Mouse (Mus musculus) T-helper 1 cell (primary cell): Measurements from ENCODE around the gene Bag3.
"Not testable (repeated sequence)": the region's sequence is repeated elsewhere in the genome, so short reads cannot be mapped to it uniquely, and the experiment has no call there.

ENCODE experiments used
- in situ Hi-C: fragments of 300-600 bp; cut with MboI, MseI; formaldehyde crosslinking; loops from one replicate; pipeline ENCODE4 v1.15.1; 2025; ENCODE audit warnings: high pct_unique_total_duplicates

Bag3 gene

GRCm38 (mm10) chr7:128567561-128568244, 44.3 kb downstream of the Bag3 start:
- in situ Hi-C loops: no loop called here

- in situ Hi-C loops: not testable (repeated sequence)
Observed at GRCm38 (mm10) chr7:128569429-128569828, 46.0 kb downstream of the Bag3 start.

- in situ Hi-C loops: no loop called here
Observed at GRCm38 (mm10) chr7:128569987-128570656, 46.7 kb downstream of the Bag3 start.

GRCm38 (mm10) chr7:128570657-128571056, 47.2 kb downstream of the Bag3 start:
- in situ Hi-C loops: not testable (repeated sequence)

GRCm38 (mm10) chr7:128572030-128572429, 48.6 kb downstream of the Bag3 start:
- in situ Hi-C loops: no loop called here

- in situ Hi-C loops: no loop called here
Observed at GRCm38 (mm10) chr7:128575211-128575610, 51.8 kb downstream of the Bag3 start.

GRCm38 (mm10) chr7:128575794-128576193, 52.4 kb downstream of the Bag3 start:
- in situ Hi-C loops: no loop called here

- in situ Hi-C loops: no loop called here
Observed at GRCm38 (mm10) chr7:128577607-128578006, 54.2 kb downstream of the Bag3 start.

GRCm38 (mm10) chr7:128578199-128578945, 55.0 kb downstream of the Bag3 start:
- in situ Hi-C loops: no loop called here

- in situ Hi-C loops: no loop called here
Observed at GRCm38 (mm10) chr7:128579381-128579780, 56.0 kb downstream of the Bag3 start.

GRCm38 (mm10) chr7:128580318-128580717, 56.9 kb downstream of the Bag3 start:
- in situ Hi-C loops: no loop called here

- in situ Hi-C loops: no loop called here
Observed at GRCm38 (mm10) chr7:128581864-128582484, 58.6 kb downstream of the Bag3 start.

- in situ Hi-C loops: no loop called here
Observed at GRCm38 (mm10) chr7:128583213-128583948, 60.0 kb downstream of the Bag3 start.

GRCm38 (mm10) chr7:128587334-128587933, 64.0 kb downstream of the Bag3 start:
- in situ Hi-C loops: no loop called here

- in situ Hi-C loops: no loop called here
Observed at GRCm38 (mm10) chr7:128591345-128592084, 68.1 kb downstream of the Bag3 start.

GRCm38 (mm10) chr7:128592118-128592935, 68.9 kb downstream of the Bag3 start:
- in situ Hi-C loops: no loop called here

GRCm38 (mm10) chr7:128592936-128593241, 69.5 kb downstream of the Bag3 start:
- in situ Hi-C loops: no loop called here

GRCm38 (mm10) chr7:128596274-128596673, 72.9 kb downstream of the Bag3 start:
- in situ Hi-C loops: no loop called here
